In genomic region chr6:50109201-50109756, GRCm38 (mm10) we compare ENCODE assay signal across 8 mouse cellular contexts. TPM values are rescaled to one million over a fixed set of nuclear protein-coding genes. Genes with fewer than 3 reads are reported as not detected.
DNase-seq lines count a peak whose midpoint lies in the region; ATAC-seq and TF ChIP-seq lines count a peak whose summit lies in the region.

No protein-coding gene starts in this region.

- H3K9me3 ChIP-seq in heart, embryonic 13.5 days = no peaks in the 10 kb centered on the region
- no peaks in the 10 kb centered on the region for H3K9me3 ChIP-seq in ES-Bruce4 (replicated peaks; ENCODE audit: control insufficient read depth, insufficient read depth, low read length, poor library complexity, severe bottlenecking)
- H3K9me3 ChIP-seq in embryonic facial prominence, embryonic 14.5 days (ENCODE audit: control insufficient read depth, low read length) = no peaks in the 10 kb centered on the region
- H3K9me3 ChIP-seq in limb, embryonic 10.5 days (replicated peaks) = no peaks in the 10 kb centered on the region

- TF ChIP-seq POLR2A in ES-Bruce4 (IDR thresholded peaks at IDR 0.05; ENCODE audit: insufficient read depth, low read length) = no peak

- peak overlapping the region; percentile 88 for H3K4me3 ChIP-seq in heart, embryonic 13.5 days
- peak overlapping the region; percentile 70 for H3K4me3 ChIP-seq in ES-Bruce4 (ENCODE audit: low read depth, low read length)
- peak overlapping the region; percentile 85 for H3K4me3 ChIP-seq in embryonic facial prominence, embryonic 14.5 days (ENCODE audit: low read depth, low read length)
- peak overlapping the region; percentile 85 for H3K4me3 ChIP-seq in limb, embryonic 10.5 days

- no peaks in the 10 kb centered on the region for H3K36me3 ChIP-seq in heart, embryonic 13.5 days
- no peaks in the 10 kb centered on the region for H3K36me3 ChIP-seq in ES-Bruce4 (ENCODE audit: control insufficient read depth, insufficient read depth, low read length, poor library complexity, severe bottlenecking)
- no peaks in the 10 kb centered on the region for H3K36me3 ChIP-seq in embryonic facial prominence, embryonic 14.5 days (ENCODE audit: control insufficient read depth, insufficient read depth, low read length)
- H3K36me3 ChIP-seq in limb, embryonic 10.5 days = no peaks in the 10 kb centered on the region

- no peak for TF ChIP-seq CTCF in ES-Bruce4 (IDR thresholded peaks at IDR 0.05; ENCODE audit: low read depth, low read length)

- H3K27me3 ChIP-seq in heart, embryonic 13.5 days (replicated peaks) = peaks cover 7% of the 10 kb centered on the region
- H3K27me3 ChIP-seq in ES-Bruce4 (ENCODE audit: control insufficient read depth, insufficient read depth, low read length, poor library complexity, severe bottlenecking) = peaks cover 2% of the 10 kb centered on the region; the same call in 1 of the 2 replicates
- no peaks in the 10 kb centered on the region for H3K27me3 ChIP-seq in embryonic facial prominence, embryonic 14.5 days (replicated peaks; ENCODE audit: control insufficient read depth, insufficient read depth, low read length)
- H3K27me3 ChIP-seq in limb, embryonic 10.5 days (ENCODE audit: low read depth, poor library complexity, severe bottlenecking) = peaks cover 11% of the 10 kb centered on the region; the same call in 1 of the 2 replicates

- H3K4me1 ChIP-seq in heart, embryonic 13.5 days = peaks cover 22% of the 10 kb centered on the region
- H3K4me1 ChIP-seq in ES-Bruce4 (ENCODE audit: control insufficient read depth, insufficient read depth, low read length) = no peaks in the 10 kb centered on the region
- peaks cover 7% of the 10 kb centered on the region; the same call in 1 of the 2 replicates for H3K4me1 ChIP-seq in embryonic facial prominence, embryonic 14.5 days (ENCODE audit: control insufficient read depth, insufficient read depth, low read length)
- H3K4me1 ChIP-seq in limb, embryonic 10.5 days = peaks cover 24% of the 10 kb centered on the region

- H3K4me2 ChIP-seq in heart, embryonic 13.5 days = peak overlapping the region; percentile 88
- H3K4me2 ChIP-seq in embryonic facial prominence, embryonic 14.5 days (ENCODE audit: low read depth, low read length) = peak overlapping the region; percentile 76

- WGBS in heart, embryonic 13.5 days = 4% methylated on average over 15 of the region's 15 CpGs
- 2% methylated on average over 15 of the region's 15 CpGs for WGBS in embryonic facial prominence, embryonic 14.5 days
- WGBS in limb, embryonic 10.5 days = 4% methylated on average over 15 of the region's 15 CpGs

- no peak for TF ChIP-seq EP300 in ES-Bruce4 (IDR thresholded peaks at IDR 0.05; ENCODE audit: insufficient read depth, low read depth, low read length)

- intact Hi-C loops in heart, postnatal 25 days (cut with DNase I) = loop anchor here (5.0 kb wide), 2 partner anchors 177 to 428 kb away; no protein-coding TSS in a partner anchor

- no peak for DNase-seq in heart, postnatal 25 days (ENCODE audit: low spot score)
- DNase-seq in embryonic facial prominence, embryonic 14.5 days (ENCODE audit: low spot score) = no peak
- DNase-seq in limb, embryonic 10.5 days (ENCODE audit: low spot score) = no peak
- peak; percentile 47 for DNase-seq in neural tube, embryonic 10.5 days (ENCODE audit: extremely low spot score, low spot score)
- DNase-seq in urinary bladder, postnatal 36 days (ENCODE audit: low spot score in 2 of 2) = no peak
- no peak for DNase-seq in adrenal gland, postnatal 4 days (ENCODE audit: low spot score in 2 of 2)

- ATAC-seq in heart, embryonic 13.5 days (ENCODE audit: extremely low read depth, insufficient number of reproducible peaks, low FRiP score, low TSS enrichment) = no peak
- ATAC-seq in embryonic facial prominence, embryonic 14.5 days (ENCODE audit: low read depth) = no peak

- peak overlapping the region; percentile 94 for H3K9ac ChIP-seq in heart, embryonic 13.5 days
- H3K9ac ChIP-seq in ES-Bruce4 (ENCODE audit: low read depth, poor library complexity, severe bottlenecking) = peak overlapping the region; percentile 98
- peak overlapping the region; percentile 92 for H3K9ac ChIP-seq in embryonic facial prominence, embryonic 14.5 days (ENCODE audit: low read depth, low read length)

- peak overlapping the region; percentile 82 for H3K27ac ChIP-seq in heart, embryonic 13.5 days (replicated peaks)
- no peak overlapping the region for H3K27ac ChIP-seq in ES-Bruce4 (ENCODE audit: insufficient read depth, low read length)
- peak overlapping the region; percentile 80 for H3K27ac ChIP-seq in embryonic facial prominence, embryonic 14.5 days (replicated peaks; ENCODE audit: low read depth, low read length)
- H3K27ac ChIP-seq in limb, embryonic 10.5 days = peak overlapping the region; percentile 96

RNA-seq across cellular contexts. Expression of gene Mpp6, which starts 0.8 kb away (rescaled TPM):
- polyA plus RNA-seq in heart, embryonic 13.5 days (2015; fragmentation: Nextera tagmentation; extraction: Ambion mirVana) = 56.9 and 63.1 TPM in 2 replicates
- total RNA-seq in heart, postnatal 25 days (2021) = 10 to 100 TPM; 59.7 to 61.3 TPM
- 68.1 and 77.8 TPM in 2 replicates for polyA plus RNA-seq in ES-Bruce4 (2011; ENCODE audit: insufficient read depth, insufficient read length, low read depth, missing spikeins)
- 79.6 and 80.8 TPM in 2 replicates for polyA plus RNA-seq in embryonic facial prominence, embryonic 14.5 days (2014; fragmentation: Nextera tagmentation; extraction: Ambion mirVana)
- 75.8 and 83.3 TPM in 2 replicates for polyA plus RNA-seq in limb, embryonic 10.5 days (2016; fragmentation: Nextera tagmentation; extraction: Ambion mirVana)
- total RNA-seq in adrenal gland, postnatal 4 days (2021) = 10 to 100 TPM; 58.8 to 62.9 TPM
